Mouse (Mus musculus) central nervous system, embryonic 11.5 days (tissue): ENCODE measurements around the gene Gm11007. TPM values are rescaled to one million over a fixed set of nuclear protein-coding genes. Genes with fewer than 3 reads are reported as not detected.

Experiments used
- polyA plus RNA-seq: library from polyadenylated mRNA; depleted of rRNA; stranded (reverse); fragments of >200 nt; gene quantifications from 2 replicates; pipeline ENCODE4 v1.2.3, GENCODE M21; 2012; rRNA removed

Gm11007 gene
- polyA plus RNA-seq, result not detected in 2 replicates

GRCm38 (mm10) chr2:175643678-175644077 lies at the start of gene Gm11007:
Gene Gm11007, plus strand, starts transcription at chr2:175643978.

Other genes starting within 250 kb of the Gm11007 start
- 9.0 and 11.2 TPM in 2 replicates for gene Gm4724, start 208.2 kb upstream of the Gm11007 start, polyA plus RNA-seq
- 1.2 and 4.0 TPM in 2 replicates for gene Zfp965, start 174.0 kb upstream of the Gm11007 start, polyA plus RNA-seq
- not detected in 2 replicates for gene Zfp969, start 59.7 kb downstream of the Gm11007 start, polyA plus RNA-seq
- not detected in 2 replicates for gene Gm2007, start 97.6 kb downstream of the Gm11007 start, polyA plus RNA-seq
- gene Gm14288, start 157.1 kb downstream of the Gm11007 start, polyA plus RNA-seq, result 2.4 and 5.6 TPM in 2 replicates
- gene Gm6710, start 225.2 kb downstream of the Gm11007 start, polyA plus RNA-seq, result 2.4 and 7.5 TPM in 2 replicates